ENCODE assay signal across 8 mouse cellular contexts in the genomic region with DNA sequence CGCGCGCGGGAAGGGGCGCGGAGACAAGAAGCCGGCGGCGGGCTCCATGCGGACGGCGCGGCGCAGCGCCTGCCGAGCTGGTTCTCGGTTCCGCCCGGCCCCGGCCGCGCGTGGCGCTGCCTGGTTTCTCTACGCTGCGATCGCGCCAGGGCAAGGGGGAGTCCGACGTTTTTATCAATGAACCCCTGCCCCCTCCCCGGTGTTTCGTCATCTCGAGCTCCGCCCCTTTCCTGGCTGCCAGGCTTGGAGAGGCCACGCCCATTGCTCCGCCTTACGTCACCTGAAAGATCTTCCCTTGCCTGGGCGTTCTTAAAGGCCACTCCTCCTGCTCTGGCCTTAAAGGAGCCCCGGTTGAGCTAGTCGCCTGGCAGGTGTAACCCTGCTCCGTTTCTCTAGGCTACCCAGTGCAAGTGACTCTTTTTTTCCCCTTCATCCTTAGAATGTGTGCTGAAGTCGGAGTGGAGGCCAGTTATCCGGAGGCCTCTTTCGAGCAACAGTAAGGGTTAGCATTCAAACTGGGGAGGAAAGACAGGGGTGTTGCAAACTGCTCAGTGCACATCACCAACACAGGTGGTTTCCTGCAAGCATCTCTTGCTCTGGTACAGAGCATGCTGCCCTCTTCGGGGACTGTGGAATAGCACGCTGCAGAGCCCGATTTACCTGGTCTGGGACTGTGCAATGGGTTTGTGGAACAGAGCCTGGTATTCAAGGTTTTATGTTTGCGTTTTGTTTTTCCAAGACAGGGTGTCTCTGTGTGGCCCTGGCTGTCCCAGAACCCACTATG. TPM values are rescaled to one million over a fixed set of nuclear protein-coding genes. Genes with fewer than 3 reads are reported as not detected.
A peak's percentile ranks its signal among the peaks of the same experiment; 100 is the strongest.
DNase-seq lines count a peak whose midpoint lies in the region; ATAC-seq lines count a peak whose summit lies in the region.

Plk3 (minus strand) TSS at position 147 of the 784 bp plus-strand sequence.

- peak; percentile 92 for ATAC-seq in inflammation-experienced regulatory T-cells, adult 6 months
- peak; percentile 93 for ATAC-seq in megakaryocyte-erythroid progenitor cell, adult 5-6 weeks (replicated peaks; ENCODE audit: low FRiP score, low TSS enrichment, poor library complexity, severe bottlenecking)

- peak; percentile 94 for DNase-seq in adipocyte (ENCODE audit: low spot score)
- DNase-seq in embryo, embryonic 10 days (ENCODE audit: low spot score), result peak; percentile 99
- DNase-seq in gastrocnemius, postnatal 14 days, result peak; percentile 94
- DNase-seq in left cerebral cortex, postnatal 10 days (ENCODE audit: extremely low spot score in 1 of 2, low spot score in 2 of 2), result peak; percentile 95 to 98
- DNase-seq in right cerebral cortex, postnatal 25 days, result peak; percentile 98
- DNase-seq in urinary bladder, postnatal 4 days (ENCODE audit: low spot score in 2 of 2), result peak; percentile 92 to 96

- intact Hi-C loops in gastrocnemius, postnatal 14 days (cut with DNase I; ENCODE audit: low total_unique reads), result no loop called here
- intact Hi-C loops in left cerebral cortex, postnatal 10 days (cut with DNase I), result loop anchor here (10.0 kb wide), 1 partner anchor 309 kb away; the partner anchor contains the start of gene Hpdl

RNA-seq across cellular contexts. Expression of gene Plk3, which starts in this region (rescaled TPM):
- total RNA-seq in gastrocnemius, postnatal 14 days (2021), result under 1 TPM; 0.91 to 0.96 TPM
- 10 to 100 TPM; 13.4 to 19.8 (median 18.8) TPM for polyA plus RNA-seq in inflammation-experienced regulatory T-cells, adult 6 months (2017; shearing (Covaris generic))
- 10 to 100 TPM; 17.7 to 19.9 TPM for total RNA-seq in left cerebral cortex, postnatal 10 days (2021)
- 0.66 and 1.8 TPM in 2 replicates for total RNA-seq in megakaryocyte-erythroid progenitor cell, adult 5-6 weeks (2014; fragmentation: Nextera tagmentation)
- 0.94 and 2.8 TPM in 2 replicates for total RNA-seq in megakaryocyte-erythroid progenitor cell, adult 5-6 weeks (2017)

Comparison
In these comparisons a context has a peak if more than half of its experiments do, and no peak if none do; other contexts are left out.
1. Peak in every context shown above with its lines: DNase-seq and ATAC-seq.
2. RNA of gene Plk3 (total RNA-seq): 17.7 to 19.9 TPM in left cerebral cortex, postnatal 10 days; 0.91 to 0.96 TPM in gastrocnemius, postnatal 14 days and 0.66 to 2.8 TPM in megakaryocyte-erythroid progenitor cell, adult 5-6 weeks; every median in the first group is over 4 times any median in the second.
3. Peak in DNase-seq in gastrocnemius, postnatal 14 days; RNA of the gene not detected or under 1 TPM.